Mouse (Mus musculus) G1E-ER4 (cell line): ENCODE measurements around the gene D430019H16Rik. TPM values are rescaled to one million over a fixed set of nuclear protein-coding genes. Genes with fewer than 3 reads are reported as not detected.

Experiments used
- GATA1 ChIP-seq: IDR thresholded peaks from one replicate; pipeline ENCODE4 v1.8.0; 2012; ENCODE audit warnings: low read length, inconsistent platforms
- polyA plus RNA-seq: library from polyadenylated mRNA; stranded (reverse); fragments of >175 nt; gene quantifications from 2 replicates; pipeline ENCODE4 v1.2.3, GENCODE M21; 2012

The D430019H16Rik gene
- polyA plus RNA-seq, 1 experiment, result not detected

GRCm38 (mm10) chr12:105461066-105461465 lies 7.4 kb downstream of the D430019H16Rik start:
- no peak for TF ChIP-seq GATA1

GRCm38 (mm10) chr12:105469026-105469425 lies 15.4 kb downstream of the D430019H16Rik start:
- TF ChIP-seq GATA1, result no peak

- no peak for TF ChIP-seq GATA1
These were observed 21.7 kb downstream of the D430019H16Rik start for GRCm38 (mm10) chr12:105475230-105475911.

GRCm38 (mm10) chr12:105476453-105476852 lies 22.8 kb downstream of the D430019H16Rik start:
- TF ChIP-seq GATA1, result no peak

- TF ChIP-seq GATA1, result no peak
These were observed 23.3 kb downstream of the D430019H16Rik start for GRCm38 (mm10) chr12:105476993-105477392.

GRCm38 (mm10) chr12:105483503-105483902 lies 29.8 kb downstream of the D430019H16Rik start:
- TF ChIP-seq GATA1, result no peak

GRCm38 (mm10) chr12:105490227-105490626 lies 36.6 kb downstream of the D430019H16Rik start:
- TF ChIP-seq GATA1, result no peak

GRCm38 (mm10) chr12:105490794-105491193 lies 37.1 kb downstream of the D430019H16Rik start:
- TF ChIP-seq GATA1, result no peak

GRCm38 (mm10) chr12:105494796-105495195 lies 41.1 kb downstream of the D430019H16Rik start:
- TF ChIP-seq GATA1, result no peak

- TF ChIP-seq GATA1, result no peak
These were observed 44.2 kb downstream of the D430019H16Rik start for GRCm38 (mm10) chr12:105497894-105498293.

GRCm38 (mm10) chr12:105498423-105498822 lies 44.8 kb downstream of the D430019H16Rik start:
- TF ChIP-seq GATA1, result no peak

GRCm38 (mm10) chr12:105498842-105499241 lies 45.2 kb downstream of the D430019H16Rik start:
- TF ChIP-seq GATA1, result no peak

GRCm38 (mm10) chr12:105500940-105501339 lies 47.3 kb downstream of the D430019H16Rik start:
- no peak for TF ChIP-seq GATA1

- no peak for TF ChIP-seq GATA1
These were observed 51.1 kb downstream of the D430019H16Rik start for GRCm38 (mm10) chr12:105504736-105505135.

GRCm38 (mm10) chr12:105511109-105511508 lies 57.5 kb downstream of the D430019H16Rik start:
- no peak for TF ChIP-seq GATA1

GRCm38 (mm10) chr12:105511671-105512502 lies 58.2 kb downstream of the D430019H16Rik start:
- TF ChIP-seq GATA1, result no peak

- no peak for TF ChIP-seq GATA1
These were observed 60.5 kb downstream of the D430019H16Rik start for GRCm38 (mm10) chr12:105514111-105514510.
